Mouse (Mus musculus) adipocyte (in vitro differentiated cells): ENCODE data around the gene Grin2b.

Experiments
- DNase-seq: peaks from one replicate; pipeline ENCODE4 v3.0.0-alpha.2; 2016; ENCODE audit warnings: low spot score

The Grin2b gene

DNA sequence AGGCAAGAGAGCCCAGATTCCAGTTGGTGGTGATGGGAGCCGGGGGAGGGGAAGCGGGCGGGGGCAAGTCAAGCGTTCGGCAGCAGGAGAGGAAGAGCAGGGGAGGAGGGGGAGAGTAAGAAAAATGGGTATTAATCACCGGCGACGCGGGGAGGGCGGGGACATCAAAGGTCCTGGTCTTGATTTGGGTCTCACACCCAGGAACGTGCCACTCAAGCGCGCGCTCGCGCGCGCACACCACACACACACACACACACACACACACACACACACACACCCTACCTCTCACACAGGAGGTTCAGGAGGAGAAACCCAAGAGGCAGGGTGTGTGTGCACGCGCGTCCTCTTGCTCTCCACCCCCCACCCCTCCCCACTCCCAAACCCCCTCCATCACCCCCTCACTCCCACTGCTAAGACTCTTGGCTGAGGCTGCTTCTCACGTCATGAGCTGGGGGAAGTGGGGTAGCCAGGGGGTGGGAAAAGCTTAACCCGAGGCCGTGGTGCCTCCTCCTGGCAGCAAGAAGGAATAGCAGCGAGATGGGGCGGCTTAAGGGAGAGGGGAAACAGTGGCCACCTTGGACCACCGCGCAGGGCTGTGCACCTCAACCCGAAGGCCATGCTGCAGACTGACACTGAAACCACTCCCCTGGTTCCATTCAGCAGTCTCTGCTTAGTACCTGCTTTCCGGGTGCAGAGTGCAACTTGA is at the start of gene Grin2b:
Gene Grin2b, minus strand, starts transcription at position 321 of the 706 bp plus-strand sequence.
- DNase-seq = no peak

DNA sequence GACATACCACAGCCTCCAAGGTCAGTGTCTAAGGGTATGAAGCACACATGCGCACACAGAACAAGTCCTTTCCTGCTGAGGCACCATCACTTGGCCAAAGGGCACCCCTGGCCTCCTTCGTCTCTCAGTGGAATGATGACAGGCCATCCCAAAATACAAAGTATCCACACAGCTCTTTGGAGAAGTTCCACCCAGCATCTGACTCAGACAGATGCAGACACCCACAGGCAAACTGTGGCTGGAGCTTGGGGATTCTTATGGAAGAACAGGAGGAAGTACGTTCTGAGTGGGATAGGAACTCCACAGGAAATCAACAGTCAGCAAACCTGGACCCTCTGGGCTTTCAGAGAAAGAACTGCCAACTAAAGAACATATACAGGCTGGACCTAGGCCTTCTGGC is 48.6 kb upstream of the Grin2b start:
- DNase-seq = no peak

DNA sequence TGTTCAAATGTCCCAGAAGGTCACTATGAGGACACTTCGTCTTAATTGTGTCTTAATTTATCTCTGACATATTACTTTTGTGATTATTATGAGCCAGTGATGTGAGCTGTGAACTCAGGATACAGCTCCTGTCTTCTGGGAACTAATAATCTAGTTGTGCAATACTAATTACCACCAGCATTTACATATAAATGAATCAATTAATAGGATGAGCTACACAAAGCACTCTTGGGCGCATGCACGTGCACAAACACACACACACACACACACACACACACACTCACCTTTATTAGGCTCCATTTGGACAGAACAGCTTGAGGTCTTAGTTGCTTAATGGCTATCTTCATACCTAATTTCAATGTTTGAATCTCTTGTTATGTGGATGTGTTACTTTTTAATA is 37.1 kb upstream of the Grin2b start:
- DNase-seq = no peak

DNA sequence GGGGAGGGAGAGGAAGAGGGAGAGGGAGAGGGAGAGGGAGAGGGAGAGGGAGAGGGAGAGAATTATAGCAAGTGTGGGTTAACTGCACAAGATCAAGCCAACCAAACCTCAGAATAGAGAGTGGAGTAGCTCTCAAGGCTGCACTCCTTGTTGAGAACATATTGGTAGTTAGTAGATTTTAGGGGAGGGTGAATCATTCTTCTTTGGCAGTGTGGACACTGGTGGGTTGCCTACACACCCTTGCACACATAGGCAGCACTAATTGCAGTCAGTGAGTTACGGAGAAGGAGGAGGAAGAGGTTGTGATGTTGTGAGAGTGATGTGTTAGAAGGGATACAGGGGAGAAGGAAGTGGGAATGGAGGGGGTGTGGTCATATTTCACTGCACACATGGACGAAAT is 26.5 kb upstream of the Grin2b start:
- no peak for DNase-seq

DNA sequence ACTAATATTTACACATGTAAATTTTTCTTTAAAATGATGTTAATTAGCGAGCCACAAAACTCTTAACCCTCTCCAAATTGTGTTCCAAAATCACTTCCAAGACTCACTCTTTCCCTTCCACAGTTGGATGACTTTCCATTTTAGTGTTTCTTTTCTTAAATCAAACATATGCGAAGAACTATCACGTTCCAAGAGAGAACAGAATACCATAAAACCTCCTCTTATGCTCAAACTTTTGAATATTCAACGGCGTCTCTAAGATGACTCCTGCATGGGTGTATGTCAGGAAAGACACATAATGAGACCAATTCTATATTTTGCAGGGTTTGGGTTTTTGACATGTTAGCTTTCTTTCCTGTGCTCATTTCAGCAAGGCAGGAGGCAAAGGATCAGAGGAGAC is 21.3 kb upstream of the Grin2b start:
- DNase-seq = no peak

DNA sequence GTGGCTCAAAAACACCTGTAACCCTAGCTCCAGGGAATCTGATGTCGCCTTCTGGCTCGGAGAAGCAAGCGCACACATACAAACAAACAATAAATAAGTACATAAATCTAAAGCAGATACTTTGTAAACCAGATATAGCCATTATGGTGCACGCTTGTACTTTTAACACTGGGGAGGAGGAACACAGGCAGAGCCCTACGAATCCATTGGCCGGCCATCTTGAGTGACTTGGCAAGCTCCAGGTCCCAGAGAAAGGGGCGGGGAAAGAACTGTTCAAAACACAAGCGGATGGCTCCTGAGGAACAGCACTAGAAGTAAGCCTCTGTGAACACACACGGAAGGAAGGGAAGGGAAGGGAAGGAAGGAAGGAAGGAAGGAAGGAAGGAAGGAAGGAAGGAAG is 4.8 kb upstream of the Grin2b start:
- no peak for DNase-seq

DNA sequence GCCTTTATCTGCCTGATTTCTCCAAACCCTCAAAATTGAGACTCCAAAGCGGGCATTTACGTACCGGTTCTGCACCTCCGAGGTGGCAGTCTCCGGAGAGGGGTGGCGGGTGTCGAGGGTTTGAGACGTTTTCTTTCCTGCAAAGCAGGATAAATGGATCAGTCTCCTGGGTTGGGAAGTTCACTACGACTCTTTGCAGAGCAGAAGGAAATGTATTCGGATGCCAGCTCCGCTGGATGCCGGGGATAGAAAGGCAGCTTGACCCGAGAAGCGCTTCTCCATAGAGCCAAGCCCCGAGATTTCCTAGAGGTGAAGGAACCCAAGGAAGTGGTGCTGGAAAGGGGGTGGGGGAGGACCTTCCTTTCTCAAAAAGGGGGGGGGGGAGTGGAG is 515 bp downstream of the Grin2b start:
- DNase-seq = no peak

DNA sequence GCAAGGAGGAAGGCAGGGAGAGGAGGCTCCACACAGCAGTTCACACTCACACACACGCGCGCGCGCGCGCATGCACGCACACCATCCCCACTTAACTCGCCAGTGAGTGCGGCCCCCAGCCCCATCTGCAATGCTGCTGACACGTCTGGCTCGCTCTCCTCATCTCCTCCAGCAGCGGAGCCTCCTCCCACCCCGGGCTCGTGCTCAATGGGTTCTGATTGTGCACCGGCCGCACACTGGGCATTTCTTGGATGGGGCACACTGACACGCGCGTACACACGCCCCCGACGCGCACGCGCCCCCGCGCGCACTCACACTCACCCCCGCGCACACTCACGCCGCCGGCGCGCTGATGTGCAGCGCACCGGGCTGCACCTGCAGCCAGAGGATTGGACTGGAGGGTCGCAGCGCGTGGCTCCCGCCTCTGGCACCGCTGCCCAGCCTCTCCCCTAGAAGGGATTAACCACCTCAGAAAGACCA is 1.1 kb downstream of the Grin2b start:
- no peak for DNase-seq

DNA sequence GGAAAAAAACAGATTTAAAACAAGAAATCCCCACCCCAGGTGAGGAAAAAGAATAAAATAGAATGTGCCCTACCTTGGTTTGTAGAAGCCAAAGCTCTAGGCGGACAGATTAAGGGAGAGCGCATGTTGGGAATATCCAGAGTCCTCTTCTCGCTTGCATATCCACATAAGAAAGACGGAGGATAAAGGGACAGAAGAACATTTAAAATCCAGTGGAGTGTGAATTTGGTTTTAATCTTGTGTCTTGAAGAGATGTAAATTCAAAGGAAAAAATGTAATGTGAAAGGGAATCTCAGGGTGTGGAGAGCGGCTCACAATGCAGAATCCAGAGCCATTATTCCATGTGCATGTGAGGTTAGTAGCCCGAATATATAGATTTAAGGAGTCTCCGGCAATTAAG is 2.0 kb downstream of the Grin2b start:
- no peak for DNase-seq

DNA sequence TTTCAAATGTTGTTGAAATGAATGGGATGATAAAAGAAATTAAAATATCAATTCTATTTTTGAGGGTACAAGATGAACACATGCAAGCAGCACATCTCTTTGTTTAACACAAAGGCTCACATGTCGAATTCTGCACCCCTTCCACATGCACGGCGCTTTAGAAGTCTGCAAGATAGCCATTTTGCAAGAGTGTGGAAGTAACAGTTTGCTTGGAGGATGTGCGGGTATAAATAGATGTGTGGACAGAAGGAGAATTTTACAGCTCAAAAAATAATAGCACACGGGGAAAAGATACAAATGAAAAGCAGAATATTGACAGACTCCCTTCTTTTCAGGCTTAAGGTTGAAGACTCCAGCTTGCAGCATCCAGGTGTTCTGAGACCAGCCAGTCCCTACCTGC is 2.9 kb downstream of the Grin2b start:
- no peak for DNase-seq

DNA sequence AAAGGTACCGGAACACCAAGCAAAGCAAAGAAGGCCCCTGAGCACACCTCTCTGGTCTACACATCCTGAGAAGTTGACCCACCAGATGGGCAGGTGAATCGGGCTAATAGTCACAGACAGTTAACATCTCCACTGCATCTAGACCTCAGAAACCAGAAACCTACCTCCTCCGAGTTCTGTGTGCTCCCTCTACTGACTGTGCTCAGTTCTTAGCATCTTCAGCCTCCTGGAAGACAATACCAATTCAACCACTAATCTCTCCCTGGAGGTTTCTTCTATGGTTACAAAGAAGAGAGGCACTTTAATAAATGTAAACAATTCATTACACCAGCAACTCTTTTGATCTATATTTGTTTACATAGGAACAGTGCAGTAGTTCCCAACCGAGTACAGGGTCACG is 6.0 kb downstream of the Grin2b start:
- DNase-seq = no peak

DNA sequence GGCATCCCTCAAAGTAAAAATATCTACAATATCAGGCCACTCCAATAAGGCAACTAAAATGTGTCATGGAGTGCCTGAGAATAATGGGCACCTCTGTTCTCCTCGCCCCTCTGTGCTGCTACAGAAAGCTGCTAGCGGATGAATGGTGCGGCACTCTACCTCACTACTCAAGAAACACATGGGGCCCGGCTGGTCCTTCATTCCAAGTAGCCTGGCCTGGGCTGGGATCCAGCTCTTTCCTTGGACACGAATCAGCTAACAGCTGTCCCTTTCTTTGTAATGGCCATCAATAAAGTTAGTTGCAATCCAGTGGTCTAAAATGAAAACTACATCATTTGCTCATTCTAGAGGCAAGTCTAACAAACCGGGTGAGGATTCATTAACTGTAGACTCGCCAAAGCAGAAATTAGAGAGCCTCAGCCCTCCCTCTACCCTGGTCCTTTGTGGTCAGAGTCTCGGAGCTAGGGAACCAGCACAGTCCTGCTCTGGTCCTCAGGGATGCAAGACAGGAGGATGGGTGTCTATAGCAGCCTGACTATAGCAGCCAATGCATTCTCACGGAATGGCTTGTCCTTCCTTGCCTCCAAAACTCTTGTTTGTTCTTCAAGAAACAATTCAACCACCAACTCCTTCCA is 7.8 kb downstream of the Grin2b start:
- no peak for DNase-seq

DNA sequence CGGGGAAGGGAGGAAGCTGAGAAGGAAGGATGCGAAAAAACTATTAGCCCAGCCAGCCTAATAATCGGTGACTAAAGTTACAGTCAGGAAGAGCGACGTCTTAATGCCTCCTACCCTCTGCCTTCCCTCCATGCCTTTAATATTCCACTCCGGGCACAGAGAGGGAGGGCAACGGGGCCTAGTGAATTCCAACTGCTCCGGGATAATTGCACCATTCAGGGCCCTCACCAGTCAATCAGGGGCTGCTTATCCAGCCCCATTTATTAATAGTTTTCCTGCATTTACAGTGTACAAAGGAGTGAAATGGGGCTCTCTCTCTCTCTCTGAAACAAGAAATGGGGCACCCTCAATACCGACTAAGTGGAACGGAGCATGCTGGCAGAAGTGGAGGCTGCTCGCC is 11.2 kb downstream of the Grin2b start:
- DNase-seq = no peak

DNA sequence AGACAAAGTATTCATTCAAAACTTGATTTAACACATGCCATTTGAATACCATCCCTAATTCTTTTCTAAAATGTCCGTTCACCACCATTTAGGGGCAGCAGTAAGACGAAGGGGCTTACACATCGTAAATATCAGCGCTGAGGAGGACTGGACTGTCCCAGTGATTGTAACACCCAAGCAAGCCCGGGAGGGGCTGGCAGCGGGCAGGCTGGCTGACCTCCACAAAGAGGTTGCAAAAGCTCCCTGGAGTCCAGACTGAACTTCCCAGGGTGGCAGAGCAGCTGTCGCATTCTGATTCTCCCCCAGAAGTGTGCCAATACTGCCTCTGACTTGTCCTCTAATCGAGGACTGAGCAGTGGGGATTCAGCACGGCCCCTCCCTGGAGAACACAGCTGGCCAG is 19.9 kb downstream of the Grin2b start:
- no peak for DNase-seq

DNA sequence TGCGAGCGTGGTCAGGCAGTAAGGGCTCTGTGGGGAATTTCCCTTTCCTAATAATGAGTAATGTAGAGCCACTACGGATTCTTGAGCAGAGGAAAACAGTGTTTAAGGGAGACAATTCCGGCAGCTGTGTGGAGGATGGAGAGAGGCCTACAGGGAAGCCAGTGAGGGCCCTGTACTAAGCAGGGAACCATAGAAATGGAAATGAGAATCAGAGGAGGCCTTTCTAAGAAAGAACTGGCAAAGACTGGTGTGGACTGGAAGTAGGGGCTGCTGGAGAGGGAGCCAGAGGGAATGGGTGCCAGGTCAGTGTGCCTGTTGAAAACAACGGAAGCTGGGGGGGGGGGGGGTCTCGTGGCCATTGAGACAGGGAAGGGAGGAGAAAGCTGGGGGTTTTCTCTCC is 23.2 kb downstream of the Grin2b start:
- no peak for DNase-seq

DNA sequence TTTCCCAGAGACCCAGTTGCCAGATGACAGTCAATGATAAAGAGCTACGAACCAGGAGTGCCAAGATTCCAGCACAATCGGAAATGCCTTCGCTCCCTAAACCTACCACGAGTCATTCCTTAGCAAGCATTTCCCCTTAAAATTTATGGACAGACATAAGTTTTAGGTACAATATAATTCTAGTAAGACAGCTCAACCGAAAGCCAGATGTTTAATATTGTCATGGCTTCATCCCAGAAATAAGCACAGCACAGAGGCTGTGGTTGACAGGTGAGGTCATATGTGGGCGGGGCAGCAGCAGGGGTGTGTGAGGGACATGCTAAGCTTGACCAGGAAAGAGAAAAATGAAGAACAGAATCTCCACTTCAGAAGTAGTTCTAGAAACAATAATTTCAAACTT is 33.3 kb downstream of the Grin2b start:
- DNase-seq = no peak

DNA sequence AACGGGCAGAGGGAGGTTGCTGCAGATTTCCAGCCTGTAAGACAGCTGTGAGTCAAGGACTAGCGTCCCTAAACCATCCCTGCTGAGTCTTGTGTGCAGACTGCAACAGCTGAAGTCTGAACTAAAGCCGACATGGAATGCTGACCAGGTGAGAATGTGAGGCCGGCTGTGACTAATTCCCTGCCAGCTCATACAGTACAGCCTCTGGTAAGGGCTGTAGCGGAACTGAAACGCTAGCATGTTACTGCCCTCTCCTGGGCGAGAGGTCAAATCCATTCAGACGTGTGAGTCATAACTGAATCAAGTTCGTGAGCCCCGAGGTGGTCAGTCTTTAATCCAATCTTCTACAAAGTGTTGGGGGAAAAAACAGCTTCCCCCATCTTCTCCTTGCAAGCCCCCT is 42.9 kb downstream of the Grin2b start:
- no peak for DNase-seq

DNA sequence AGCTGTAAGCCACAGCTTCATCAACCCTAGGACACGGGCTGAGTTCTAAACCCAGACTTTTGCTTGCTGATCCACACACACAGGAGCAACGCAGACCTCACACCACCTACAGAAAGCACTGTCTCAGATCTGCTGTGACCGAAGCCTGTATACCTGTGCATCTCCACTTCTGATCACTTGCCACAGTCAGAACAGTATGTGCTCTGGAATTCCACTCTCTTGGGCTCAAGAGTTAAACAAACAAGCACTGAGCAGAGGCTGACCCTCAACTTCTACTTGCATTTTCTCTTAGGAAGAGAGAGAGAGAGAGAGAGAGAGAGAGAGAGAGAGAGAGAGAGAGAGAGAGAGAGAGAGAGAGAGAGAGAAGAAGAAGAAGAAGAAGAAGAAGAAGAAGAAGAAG is 50.7 kb downstream of the Grin2b start:
- DNase-seq = no peak

DNA sequence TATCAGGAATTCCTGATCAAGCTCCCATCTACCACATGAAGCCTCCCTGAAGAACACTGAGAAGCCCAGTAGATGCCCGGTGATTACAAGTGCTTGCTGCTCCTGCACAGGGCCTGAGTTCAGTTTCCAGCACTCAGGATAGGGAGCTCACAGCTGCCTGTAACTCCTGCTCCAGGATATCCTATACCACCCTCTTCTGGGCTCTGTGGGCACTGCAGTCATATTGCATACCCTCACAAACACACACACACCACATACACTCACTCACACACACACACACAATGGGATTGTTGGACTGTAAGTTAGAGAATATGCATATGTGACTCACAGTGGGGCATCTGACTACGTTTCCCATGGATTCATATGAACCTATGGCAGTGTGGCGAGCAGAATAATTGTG is 55.9 kb downstream of the Grin2b start:
- no peak for DNase-seq

DNA sequence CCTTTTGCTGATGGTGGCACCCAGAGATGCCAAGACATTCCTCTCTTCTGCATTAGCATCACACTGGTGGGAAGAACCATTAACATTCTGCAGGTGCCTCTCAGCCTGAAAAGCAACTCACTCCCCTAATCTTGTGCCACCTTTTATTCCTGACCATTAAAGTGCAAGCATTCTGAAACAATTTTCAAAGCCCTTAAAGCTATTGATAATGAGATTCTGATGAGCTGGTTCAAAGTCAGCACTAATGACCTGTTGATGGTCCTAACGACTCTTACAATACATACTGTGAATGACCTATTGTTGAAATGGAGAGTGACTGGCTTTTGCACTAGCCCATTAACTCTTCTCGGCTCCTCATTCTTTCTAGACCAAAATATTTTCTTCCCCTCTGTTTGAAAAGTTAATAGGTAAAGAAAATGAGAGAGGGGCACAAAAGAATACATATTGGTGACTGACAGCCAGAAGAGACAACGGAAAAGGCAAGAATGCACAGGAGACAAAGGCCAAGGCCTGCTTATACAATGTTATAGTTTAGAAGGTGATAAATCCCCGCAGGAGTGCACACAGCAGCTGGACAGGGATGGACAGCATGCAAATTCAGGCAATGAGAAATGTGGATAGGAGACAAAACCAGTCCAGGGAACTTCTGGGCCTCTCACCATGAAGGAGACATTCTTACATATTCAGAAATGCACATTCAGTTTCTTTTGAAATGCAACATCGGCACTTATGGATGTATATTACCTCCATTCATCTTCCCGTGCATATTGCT is 59.5 kb downstream of the Grin2b start:
- DNase-seq = no peak

DNA sequence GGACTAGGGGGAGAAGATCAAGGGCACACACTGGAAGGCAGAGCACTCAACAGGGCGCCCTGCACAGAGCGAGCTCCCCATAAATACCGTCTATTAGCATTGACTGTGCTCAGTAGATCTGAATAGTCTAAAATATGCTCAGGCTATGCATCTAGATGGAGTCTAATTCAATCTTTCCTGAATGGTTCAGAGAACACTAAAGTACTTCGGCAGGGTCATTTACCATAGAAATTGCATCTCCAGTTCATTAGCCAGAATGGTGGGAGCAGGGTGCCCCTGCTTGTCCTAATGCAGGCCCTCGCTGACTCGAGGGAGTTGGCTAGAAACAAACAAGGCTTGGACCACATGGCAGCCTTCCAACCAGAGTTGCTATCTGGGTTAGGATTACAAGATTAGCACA is 64.1 kb downstream of the Grin2b start:
- DNase-seq = no peak

DNA sequence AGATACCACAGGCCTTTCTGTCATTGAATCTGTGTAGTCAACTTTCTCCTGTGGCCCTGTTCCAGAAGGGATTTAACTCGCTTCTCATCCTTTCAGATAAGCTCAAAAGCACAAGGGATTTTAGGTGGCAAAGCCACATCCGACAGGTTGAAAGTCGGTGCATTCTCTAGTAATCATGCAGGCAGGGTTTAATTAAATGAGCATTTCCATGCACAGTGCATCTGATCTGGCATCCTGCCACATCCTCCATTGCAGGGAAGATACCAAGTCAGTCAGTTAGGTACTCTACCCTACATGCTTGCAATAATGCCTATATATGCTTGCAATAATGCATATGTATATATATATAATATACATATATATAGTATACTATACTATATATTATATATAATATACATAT is 64.8 kb downstream of the Grin2b start:
- DNase-seq = no peak

DNA sequence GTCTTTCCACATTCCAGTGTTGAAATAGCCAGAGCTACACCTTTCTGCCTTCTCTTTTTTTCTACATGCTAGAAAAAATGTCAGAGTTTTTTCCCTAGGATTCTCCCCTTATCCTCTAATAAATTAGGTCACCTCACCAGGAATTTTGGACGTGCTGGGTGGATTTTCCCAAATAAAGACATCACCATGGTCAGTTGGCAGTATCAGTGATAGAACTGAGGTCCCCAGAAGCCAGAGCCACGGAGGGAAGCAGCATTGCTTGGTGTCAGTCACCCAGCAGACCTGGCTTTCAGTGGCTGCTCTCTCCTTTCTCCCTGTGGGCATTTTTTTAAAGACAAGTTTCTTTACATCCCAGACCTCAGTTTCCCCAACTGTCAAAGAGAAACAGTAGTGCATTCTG is 68.1 kb downstream of the Grin2b start:
- DNase-seq = no peak
